Comparison of ENCODE assay signal across 8 mouse cellular contexts in the genomic region with DNA sequence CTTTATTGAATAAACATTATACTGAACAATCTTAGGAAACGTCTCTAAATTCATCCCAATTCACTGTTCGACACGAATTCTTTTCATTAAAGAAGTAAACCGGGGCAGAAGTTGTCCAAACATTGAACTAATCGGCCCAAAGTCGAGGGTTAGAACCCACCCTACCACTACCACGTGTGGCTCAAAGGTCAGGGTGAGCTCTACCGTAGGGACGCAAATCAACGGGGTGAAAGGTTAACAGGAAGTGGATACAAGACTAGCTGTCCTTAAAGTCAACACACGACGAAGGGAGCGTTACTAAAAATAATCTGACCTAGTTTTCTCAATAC. TPM values are rescaled to one million over a fixed set of nuclear protein-coding genes. Genes with fewer than 3 reads are reported as not detected.
A peak's percentile ranks its signal among the peaks of the same experiment; 100 is the strongest.
DNase-seq lines count a peak whose midpoint lies in the region; ATAC-seq and TF ChIP-seq lines count a peak whose summit lies in the region.

No protein-coding gene starts in this region.

- no peak for TF ChIP-seq CTCF in MEL (IDR thresholded peaks at IDR 0.05 in 2 of 3, conservative IDR thresholded peaks at IDR 0.05 in 1 of 3; ENCODE audit: control insufficient read depth in 1 of 3, insufficient read depth in 1 of 3, low read depth in 2 of 3, low read length in 3 of 3, poor library complexity in 1 of 3, severe bottlenecking in 1 of 3)

- no peak for TF ChIP-seq RAD21 in MEL (IDR thresholded peaks at IDR 0.05; ENCODE audit: low read depth, low read length)

- H3K27me3 ChIP-seq in MEL (ENCODE audit: control insufficient read depth in 1 of 2, insufficient read depth in 2 of 2, low read length in 2 of 2), result no peaks in the 10 kb centered on the region
- H3K27me3 ChIP-seq in embryonic facial prominence, embryonic 15.5 days, result no peaks in the 10 kb centered on the region; the same call in 1 of the 2 replicates
- no peaks in the 10 kb centered on the region for H3K27me3 ChIP-seq in intestine, embryonic 14.5 days (replicated peaks; ENCODE audit: control insufficient read depth, insufficient read depth, low read length)
- H3K27me3 ChIP-seq in liver, embryonic 13.5 days, result peaks cover 17% of the 10 kb centered on the region

- TF ChIP-seq EP300 in MEL (IDR thresholded peaks at IDR 0.05; ENCODE audit: low read depth in 1 of 2, low read length in 2 of 2), result 0 out of 4 replicates have a peak, but pooled peaks of 1 of the 2 experiments have one; percentile 6

- peak overlapping the region; percentile 62 for H3K4me2 ChIP-seq in embryonic facial prominence, embryonic 15.5 days (replicated peaks)
- H3K4me2 ChIP-seq in intestine, embryonic 14.5 days (ENCODE audit: low read length), result peak overlapping the region; percentile 93
- peak overlapping the region; percentile 70 for H3K4me2 ChIP-seq in liver, embryonic 13.5 days

- H3K4me3 ChIP-seq in MEL (ENCODE audit: control insufficient read depth in 1 of 2, insufficient read depth in 1 of 2, low read depth in 2 of 2, low read length in 2 of 2), result peak overlapping the region; percentile 54 to 89
- H3K4me3 ChIP-seq in embryonic facial prominence, embryonic 15.5 days (replicated peaks), result peak overlapping the region; percentile 65
- H3K4me3 ChIP-seq in intestine, embryonic 14.5 days (ENCODE audit: low read depth, low read length), result peak overlapping the region; percentile 94
- peak overlapping the region; percentile 94 for H3K4me3 ChIP-seq in liver, embryonic 13.5 days (replicated peaks)

- intact Hi-C loops in left cerebral cortex, postnatal 4 days (cut with DNase I), result no loop called here

- H3K9ac ChIP-seq in MEL (ENCODE audit: control insufficient read depth, low read depth, low read length, poor library complexity, severe bottlenecking), result peak overlapping the region; percentile 77
- H3K9ac ChIP-seq in embryonic facial prominence, embryonic 15.5 days, result no peak overlapping the region
- peak overlapping the region; percentile 90 for H3K9ac ChIP-seq in intestine, embryonic 14.5 days (ENCODE audit: low read length)
- H3K9ac ChIP-seq in liver, embryonic 13.5 days, result peak overlapping the region; percentile 53

- 0 out of 2 replicates have a peak, but pooled peaks have one; percentile 31 for ATAC-seq in embryonic facial prominence, embryonic 15.5 days (ENCODE audit: insufficient number of reproducible peaks, low FRiP score, low TSS enrichment, low read depth)
- peak; percentile 70; the same call in 1 of the 2 replicates for ATAC-seq in intestine, embryonic 14.5 days (replicated peaks; ENCODE audit: low FRiP score, low TSS enrichment, low read depth)
- ATAC-seq in liver, embryonic 13.5 days (ENCODE audit: low read depth), result peak; percentile 71

- H3K4me1 ChIP-seq in MEL (ENCODE audit: control insufficient read depth in 1 of 2, insufficient read depth in 2 of 2, low read length in 2 of 2), result peaks cover 8 to 11% of the 10 kb centered on the region in 2 experiments
- peaks cover 10% of the 10 kb centered on the region for H3K4me1 ChIP-seq in embryonic facial prominence, embryonic 15.5 days
- H3K4me1 ChIP-seq in intestine, embryonic 14.5 days (replicated peaks; ENCODE audit: control insufficient read depth, insufficient read depth, low read length), result peaks cover 5% of the 10 kb centered on the region
- peaks cover 25% of the 10 kb centered on the region for H3K4me1 ChIP-seq in liver, embryonic 13.5 days (replicated peaks)

- peaks cover 17% of the 10 kb centered on the region for H3K79me2 ChIP-seq in MEL (ENCODE audit: control insufficient read depth, insufficient read depth, low read length, poor library complexity)

- H3K36me3 ChIP-seq in MEL (ENCODE audit: control insufficient read depth in 1 of 2, insufficient read depth in 2 of 2, low read length in 2 of 2), result peaks cover 14 to 19% of the 10 kb centered on the region in 2 experiments
- H3K36me3 ChIP-seq in embryonic facial prominence, embryonic 15.5 days, result peaks cover 30% of the 10 kb centered on the region
- peaks cover 30% of the 10 kb centered on the region for H3K36me3 ChIP-seq in intestine, embryonic 14.5 days (ENCODE audit: control insufficient read depth, insufficient read depth, low read length)
- H3K36me3 ChIP-seq in liver, embryonic 13.5 days, result peaks cover 31% of the 10 kb centered on the region

- DNase-seq in left cerebral cortex, adult 11 months (ENCODE audit: low spot score), result peak; percentile 62
- no peak for DNase-seq in left cerebral cortex, postnatal 4 days
- DNase-seq in MEL (ENCODE audit: low read depth, low spot score), result no peak
- peak; percentile 64 for DNase-seq in intestine, embryonic 14.5 days (ENCODE audit: low spot score)
- DNase-seq in liver, embryonic 13.5 days, result no peak
- peak; percentile 65 to 84 for DNase-seq in right cerebral cortex, postnatal 10 days (ENCODE audit: low spot score in 2 of 2)
- no peak for DNase-seq in gastrocnemius, adult 8-10 months (ENCODE audit: low spot score in 2 of 2)

- 9% methylated on average over 13 of the region's 13 CpGs for WGBS in embryonic facial prominence, embryonic 15.5 days
- WGBS in intestine, embryonic 14.5 days, result 6% methylated on average over 13 of the region's 13 CpGs
- 10% methylated on average over 13 of the region's 13 CpGs for WGBS in liver, embryonic 13.5 days (ENCODE audit: insufficient replicate concordance)

- peak overlapping the region; percentile 82 for H3K27ac ChIP-seq in MEL (ENCODE audit: control insufficient read depth, low read depth, low read length)
- H3K27ac ChIP-seq in embryonic facial prominence, embryonic 15.5 days (replicated peaks), result peak overlapping the region; percentile 96
- peak overlapping the region; percentile 93 for H3K27ac ChIP-seq in intestine, embryonic 14.5 days (ENCODE audit: low read depth)
- H3K27ac ChIP-seq in liver, embryonic 13.5 days, result peak overlapping the region; percentile 72

- no peaks in the 10 kb centered on the region for H3K9me3 ChIP-seq in MEL (replicated peaks; ENCODE audit: insufficient read depth, low read length)
- no peaks in the 10 kb centered on the region for H3K9me3 ChIP-seq in embryonic facial prominence, embryonic 15.5 days (replicated peaks)
- peaks cover 4% of the 10 kb centered on the region; the same call in 1 of the 2 replicates for H3K9me3 ChIP-seq in intestine, embryonic 14.5 days (ENCODE audit: control insufficient read depth, low read length)
- H3K9me3 ChIP-seq in liver, embryonic 13.5 days (replicated peaks), result no peaks in the 10 kb centered on the region

- TF ChIP-seq POLR2A in MEL (IDR thresholded peaks at IDR 0.05; ENCODE audit: control insufficient read depth in 1 of 2, insufficient read depth in 1 of 2, low read depth in 1 of 2, low read length in 2 of 2, poor library complexity in 1 of 2), result no peak

RNA-seq across cellular contexts. Expression of a gene that starts 0.4 kb away (rescaled TPM):
- 100 to 1,000 TPM; 124 to 151 TPM for total RNA-seq in left cerebral cortex, postnatal 4 days (2021)
- total RNA-seq in MEL (2012; rRNA removed), result 68.5 and 83.9 TPM in 2 replicates
- polyA plus RNA-seq in MEL (2012; ENCODE audit: insufficient read depth in 1 of 2, insufficient read length in 2 of 2, low read depth in 1 of 2, low replicate concordance in 2 of 2, missing spikeins in 1 of 2), result 100 to 1,000 TPM; 121 to 263 TPM
- polyA plus RNA-seq in embryonic facial prominence, embryonic 15.5 days (2015; fragmentation: Nextera tagmentation; extraction: Ambion mirVana), result 86.8 and 92.5 TPM in 2 replicates
- polyA plus RNA-seq in intestine, embryonic 14.5 days (2014; fragmentation: Nextera tagmentation; extraction: Ambion mirVana), result 87.4 and 92.4 TPM in 2 replicates
- 30.2 and 38.4 TPM in 2 replicates for polyA plus RNA-seq in liver, embryonic 13.5 days (2015; fragmentation: Nextera tagmentation; extraction: Ambion mirVana)
- 10 to 100 TPM; 64.6 to 79.3 (median 71.4) TPM for total RNA-seq in gastrocnemius, adult 8-10 months (2022)

RNA-seq across cellular contexts. Expression of a gene that starts 5.5 kb away (rescaled TPM):
- total RNA-seq in left cerebral cortex, postnatal 4 days (2021), result under 1 TPM; 0.16 to 0.28 TPM
- total RNA-seq in MEL (2012; rRNA removed), result 0.04 TPM in 1 of 2 replicates, not detected in the other
- polyA plus RNA-seq in MEL (2012; ENCODE audit: insufficient read depth in 1 of 2, insufficient read length in 2 of 2, low read depth in 1 of 2, low replicate concordance in 2 of 2, missing spikeins in 1 of 2), result under 1 TPM in 1 of 2 experiments, not detected in 1; 0.06 TPM
- polyA plus RNA-seq in embryonic facial prominence, embryonic 15.5 days (2015; fragmentation: Nextera tagmentation; extraction: Ambion mirVana), result 30.1 and 37.7 TPM in 2 replicates
- polyA plus RNA-seq in intestine, embryonic 14.5 days (2014; fragmentation: Nextera tagmentation; extraction: Ambion mirVana), result 0.18 and 0.19 TPM in 2 replicates
- 0.41 and 0.51 TPM in 2 replicates for polyA plus RNA-seq in liver, embryonic 13.5 days (2015; fragmentation: Nextera tagmentation; extraction: Ambion mirVana)
- 100 to 1,000 TPM; 153 to 168 (median 158) TPM for total RNA-seq in gastrocnemius, adult 8-10 months (2022)

RNA-seq across cellular contexts. Expression of a gene that starts 17.4 kb away (rescaled TPM):
- total RNA-seq in left cerebral cortex, postnatal 4 days (2021), result not detected
- total RNA-seq in MEL (2012; rRNA removed), result 0.15 TPM in 1 of 2 replicates, not detected in the other
- polyA plus RNA-seq in MEL (2012; ENCODE audit: insufficient read depth in 1 of 2, insufficient read length in 2 of 2, low read depth in 1 of 2, low replicate concordance in 2 of 2, missing spikeins in 1 of 2), result under 1 TPM in 1 of 2 experiments, not detected in 1; 0.15 TPM
- 7.0 and 9.7 TPM in 2 replicates for polyA plus RNA-seq in embryonic facial prominence, embryonic 15.5 days (2015; fragmentation: Nextera tagmentation; extraction: Ambion mirVana)
- not detected in 2 replicates for polyA plus RNA-seq in intestine, embryonic 14.5 days (2014; fragmentation: Nextera tagmentation; extraction: Ambion mirVana)
- 0.10 and 0.29 TPM in 2 replicates for polyA plus RNA-seq in liver, embryonic 13.5 days (2015; fragmentation: Nextera tagmentation; extraction: Ambion mirVana)
- total RNA-seq in gastrocnemius, adult 8-10 months (2022), result 1,000 to 10,000 TPM; 3,090 to 3,449 (median 3,228) TPM

RNA-seq across cellular contexts. Expression of a gene that starts 21.1 kb away (rescaled TPM):
- 10 to 100 TPM; 21.9 to 22.3 TPM for total RNA-seq in left cerebral cortex, postnatal 4 days (2021)
- 0.49 and 0.69 TPM in 2 replicates for total RNA-seq in MEL (2012; rRNA removed)
- 1 to 10 TPM in 1 of 2 experiments, not detected in 1; 1.8 TPM for polyA plus RNA-seq in MEL (2012; ENCODE audit: insufficient read depth in 1 of 2, insufficient read length in 2 of 2, low read depth in 1 of 2, low replicate concordance in 2 of 2, missing spikeins in 1 of 2)
- 32.3 and 34.2 TPM in 2 replicates for polyA plus RNA-seq in embryonic facial prominence, embryonic 15.5 days (2015; fragmentation: Nextera tagmentation; extraction: Ambion mirVana)
- polyA plus RNA-seq in intestine, embryonic 14.5 days (2014; fragmentation: Nextera tagmentation; extraction: Ambion mirVana), result 19.6 and 20.0 TPM in 2 replicates
- 6.5 and 7.3 TPM in 2 replicates for polyA plus RNA-seq in liver, embryonic 13.5 days (2015; fragmentation: Nextera tagmentation; extraction: Ambion mirVana)
- total RNA-seq in gastrocnemius, adult 8-10 months (2022), result 1 to 10 TPM; 1.3 to 2.0 (median 1.5) TPM

RNA-seq across cellular contexts. Expression of a gene that starts 29.1 kb away (rescaled TPM):
- total RNA-seq in left cerebral cortex, postnatal 4 days (2021), result 10 to 100 TPM; 75.5 to 76.4 TPM
- 154 and 164 TPM in 2 replicates for total RNA-seq in MEL (2012; rRNA removed)
- 100 to 1,000 TPM in 1 of 2 experiments, not detected in 1; 136 TPM for polyA plus RNA-seq in MEL (2012; ENCODE audit: insufficient read depth in 1 of 2, insufficient read length in 2 of 2, low read depth in 1 of 2, low replicate concordance in 2 of 2, missing spikeins in 1 of 2)
- 166 and 171 TPM in 2 replicates for polyA plus RNA-seq in embryonic facial prominence, embryonic 15.5 days (2015; fragmentation: Nextera tagmentation; extraction: Ambion mirVana)
- 231 and 234 TPM in 2 replicates for polyA plus RNA-seq in intestine, embryonic 14.5 days (2014; fragmentation: Nextera tagmentation; extraction: Ambion mirVana)
- 133 and 150 TPM in 2 replicates for polyA plus RNA-seq in liver, embryonic 13.5 days (2015; fragmentation: Nextera tagmentation; extraction: Ambion mirVana)
- total RNA-seq in gastrocnemius, adult 8-10 months (2022), result 100 to 1,000 TPM; 122 to 140 (median 126) TPM

Comparison
In these comparisons a context has a peak if more than half of its experiments do, and no peak if none do; other contexts are left out.
1. DNase-seq: peak in left cerebral cortex, adult 11 months (single experiment), intestine, embryonic 14.5 days (single experiment) and right cerebral cortex, postnatal 10 days (2 of 2); none in left cerebral cortex, postnatal 4 days (single experiment), MEL (single experiment), liver, embryonic 13.5 days (single experiment) and gastrocnemius, adult 8-10 months (0 of 2).
2. RNA of a gene that starts 5.5 kb away (polyA plus RNA-seq): 30.1 to 37.7 TPM in embryonic facial prominence, embryonic 15.5 days; 0.41 to 0.51 TPM in liver, embryonic 13.5 days, 0.18 to 0.19 TPM in intestine, embryonic 14.5 days and 0.06 TPM in MEL; every median in the first group is over 10 times any median in the second.
3. Peak in every context shown above with its lines, with median percentiles within 50 percentile points of each other: H3K27ac ChIP-seq, H3K4me3 ChIP-seq, ATAC-seq and H3K4me2 ChIP-seq.